Mouse (Mus musculus) myocyte (in vitro differentiated cells): ENCODE data around the gene Dnase1l3. TPM values are rescaled to one million over a fixed set of nuclear protein-coding genes. Genes with fewer than 3 reads are reported as not detected.

Experiments
- H3K27me3 ChIP-seq: one replicate; pipeline ENCODE4 v1.6.1; 2011; ENCODE audit not compliant: control insufficient read depth, insufficient read depth, insufficient read length
- H3K36me3 ChIP-seq: one replicate; pipeline ENCODE4 v1.6.1; 2011; ENCODE audit not compliant: control insufficient read depth, insufficient read depth
- H3K4me2 ChIP-seq: one replicate; pipeline ENCODE4 v1.6.1; 2011; ENCODE audit warnings: low read depth, control low read depth
- H3K4me3 ChIP-seq: one replicate; pipeline ENCODE4 v1.5.1; 2011; ENCODE audit warnings: mild to moderate bottlenecking, control low read depth, moderate library complexity
- H3K79me2 ChIP-seq: one replicate; pipeline ENCODE4 v1.6.1; 2011; ENCODE audit not compliant: control insufficient read depth, insufficient read depth
- H3ac ChIP-seq: one replicate; pipeline ENCODE4 v1.6.1; 2011; ENCODE audit not compliant: control insufficient read depth, insufficient read length
- CEBPB ChIP-seq: IDR thresholded peaks from 2 replicates; pipeline ENCODE4 v1.6.1; 2011; ENCODE audit warnings: mild to moderate bottlenecking, moderate library complexity; ENCODE audit not compliant: poor library complexity, insufficient read depth, severe bottlenecking
- E2F4 ChIP-seq: IDR thresholded peaks from one replicate; pipeline ENCODE4 v1.6.1; 2011; ENCODE audit warnings: mild to moderate bottlenecking, control low read depth, moderate library complexity; ENCODE audit not compliant: insufficient read depth
- MAX ChIP-seq: IDR thresholded peaks from one replicate; pipeline ENCODE4 v1.6.1; 2011; ENCODE audit warnings: low read depth, mild to moderate bottlenecking, control low read depth
- MYOD1 ChIP-seq, 3 experiments: IDR thresholded peaks; one replicate each; pipeline ENCODE4 v1.6.1; 2011; ENCODE audit warnings: control low read depth in 2 of 3, low read depth in 2 of 3, mild to moderate bottlenecking in 2 of 3, moderate library complexity in 1 of 3; ENCODE audit not compliant: insufficient read length in 2 of 3, control insufficient read depth in 1 of 3
- MYOG ChIP-seq, 3 experiments: IDR thresholded peaks; one replicate each; pipeline ENCODE4 v1.6.1; 2011; ENCODE audit warnings: control low read depth in 2 of 3, low read depth in 2 of 3, mild to moderate bottlenecking in 2 of 3; ENCODE audit not compliant: insufficient read length in 2 of 3, control insufficient read depth in 1 of 3, insufficient read depth in 1 of 3
- POLR2A ChIP-seq: IDR thresholded peaks from one replicate; pipeline ENCODE4 v1.6.1; 2011; ENCODE audit warnings: low read depth, mild to moderate bottlenecking, control low read depth, moderate library complexity; ENCODE audit not compliant: insufficient read length
- POLR2AphosphoS2 ChIP-seq: IDR thresholded peaks from one replicate; pipeline ENCODE4 v1.6.1; 2011; ENCODE audit warnings: low read depth, control low read depth; ENCODE audit not compliant: insufficient read length
- REST ChIP-seq: IDR thresholded peaks from one replicate; pipeline ENCODE4 v1.6.1; 2011; ENCODE audit warnings: mild to moderate bottlenecking, control low read depth, moderate library complexity; ENCODE audit not compliant: insufficient read depth, insufficient read length
- SRF ChIP-seq: IDR thresholded peaks from one replicate; pipeline ENCODE4 v1.6.1; 2011; ENCODE audit warnings: low read depth; ENCODE audit not compliant: control insufficient read depth, insufficient read length
- TCF12 ChIP-seq: IDR thresholded peaks from one replicate; pipeline ENCODE4 v1.6.1; 2011; ENCODE audit warnings: mild to moderate bottlenecking, control low read depth; ENCODE audit not compliant: poor library complexity, insufficient read depth, severe bottlenecking
- TCF3 ChIP-seq: IDR thresholded peaks from one replicate; pipeline ENCODE4 v1.6.1; 2011; ENCODE audit warnings: low read depth, control low read depth; ENCODE audit not compliant: insufficient read length
- USF1 ChIP-seq: IDR thresholded peaks from one replicate; pipeline ENCODE4 v1.6.1; 2011; ENCODE audit warnings: low read depth, mild to moderate bottlenecking, control low read depth, moderate library complexity
- polyA plus RNA-seq: library from polyadenylated mRNA; unstranded; fragments of >200 nt; fragmentation: generic; extraction: Trizol; gene quantifications from one replicate; pipeline ENCODE4 v1.2.1, GENCODE M21; 2012; ENCODE audit warnings: missing spikeins

Dnase1l3 gene
- polyA plus RNA-seq, 1 experiment = 0.86 TPM

DNA sequence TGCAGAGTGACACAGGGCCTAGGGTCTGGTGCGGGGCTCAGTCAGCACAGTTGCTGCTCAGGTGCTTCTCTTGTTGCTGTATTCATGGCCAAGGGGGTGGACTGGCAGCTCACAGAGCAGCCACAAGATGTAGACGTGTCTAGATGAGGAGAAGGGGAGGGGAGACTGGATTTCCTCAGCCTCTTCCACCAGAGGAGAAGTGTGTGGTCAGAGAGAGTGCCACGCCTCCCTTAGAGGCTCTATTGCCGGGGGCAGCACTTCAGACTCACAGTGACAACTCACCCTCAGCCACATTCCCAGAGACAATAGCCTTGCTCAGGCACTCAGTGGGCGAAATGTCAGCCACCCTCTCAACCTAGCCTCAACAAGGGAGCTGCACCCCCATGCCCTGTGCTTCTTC lies 49.1 kb downstream of the Dnase1l3 start:
- H3ac ChIP-seq = no peak overlapping the region
- TF ChIP-seq POLR2AphosphoS2 = no peak
- TF ChIP-seq MYOG (IDR thresholded peaks at IDR 0.05; ENCODE audit: control insufficient read depth in 1 of 3, insufficient read depth in 1 of 3, insufficient read length in 2 of 3, low read depth in 2 of 3) = no peak
- TF ChIP-seq USF1 = no peak
- no peak for TF ChIP-seq MYOD1 (IDR thresholded peaks at IDR 0.05; ENCODE audit: control insufficient read depth in 1 of 3, insufficient read length in 2 of 3, low read depth in 2 of 3)
- TF ChIP-seq SRF = no peak
- no peak for TF ChIP-seq REST
- TF ChIP-seq TCF3 = no peak
- no peak for TF ChIP-seq CEBPB
- TF ChIP-seq POLR2A = no peak
- no peak for TF ChIP-seq TCF12
- TF ChIP-seq MAX = no peak
- no peak for TF ChIP-seq E2F4
- no peak overlapping the region for H3K4me2 ChIP-seq
- H3K27me3 ChIP-seq = no peaks in the 10 kb centered on the region
- H3K36me3 ChIP-seq = peaks cover 69% of the 10 kb centered on the region
- no peaks in the 10 kb centered on the region for H3K79me2 ChIP-seq
- H3K4me3 ChIP-seq = no peak overlapping the region

DNA sequence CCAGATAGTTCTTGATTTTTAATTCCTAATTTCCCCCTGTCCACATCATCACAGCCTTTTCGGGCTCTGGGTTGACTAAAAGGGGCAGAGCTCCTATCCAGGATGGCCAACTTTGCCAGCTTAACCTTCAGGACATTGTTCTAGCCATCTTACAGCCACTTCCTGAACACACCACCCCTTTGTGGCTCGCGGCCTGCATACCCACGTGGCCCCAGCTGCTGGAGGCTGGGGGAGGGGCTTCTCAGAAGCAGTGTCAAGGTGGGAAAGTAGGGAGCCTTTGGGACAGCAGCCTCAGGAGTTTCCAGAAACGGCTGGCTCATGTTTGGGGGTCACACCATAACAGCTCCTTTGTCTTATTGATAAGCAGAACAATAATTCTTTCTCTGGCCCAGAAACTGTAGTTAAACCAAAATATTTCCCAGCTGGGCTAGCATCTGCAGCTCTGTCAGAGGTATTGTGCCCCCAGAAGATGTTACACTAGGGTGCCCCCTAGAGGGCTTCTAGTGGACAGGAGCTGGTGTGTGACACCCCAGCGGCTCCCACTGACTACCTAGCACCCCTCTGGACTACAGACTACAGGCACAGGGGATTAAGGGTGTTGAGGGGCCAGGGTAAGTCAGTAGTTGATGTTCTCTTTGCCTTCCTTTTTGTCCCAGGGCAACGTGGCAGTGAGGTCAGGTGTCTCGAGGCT lies 49.9 kb downstream of the Dnase1l3 start:
- H3K79me2 ChIP-seq = no peaks in the 10 kb centered on the region
- no peak overlapping the region for H3K4me2 ChIP-seq
- H3K36me3 ChIP-seq = peaks cover 77% of the 10 kb centered on the region
- peak in 1 of 3 experiments; percentile 55 for TF ChIP-seq MYOG (IDR thresholded peaks at IDR 0.05; ENCODE audit: control insufficient read depth in 1 of 3, insufficient read depth in 1 of 3, insufficient read length in 2 of 3, low read depth in 2 of 3)
- no peak for TF ChIP-seq REST
- no peak for TF ChIP-seq TCF3
- no peak for TF ChIP-seq USF1
- no peak for TF ChIP-seq POLR2AphosphoS2
- TF ChIP-seq SRF = no peak
- no peak for TF ChIP-seq POLR2A
- no peak overlapping the region for H3K4me3 ChIP-seq
- no peaks in the 10 kb centered on the region for H3K27me3 ChIP-seq
- no peak overlapping the region for H3ac ChIP-seq

- Histone ChIP-seq H3ac (no peak overlapping the region), H3K4me3 (no peak overlapping the region), H3K4me2 (no peak overlapping the region), H3K36me3 (peaks cover 74% of the 10 kb centered on the region), H3K79me2 (no peaks in the 10 kb centered on the region), H3K27me3 (no peaks in the 10 kb centered on the region)
- TF ChIP-seq MYOG (IDR thresholded peaks at IDR 0.05; ENCODE audit: control insufficient read depth in 1 of 3, insufficient read depth in 1 of 3, insufficient read length in 2 of 3, low read depth in 2 of 3) (no peak), SRF (no peak), TCF12 (no peak), REST (no peak), USF1 (no peak), TCF3 (no peak), MYOD1 (IDR thresholded peaks at IDR 0.05; ENCODE audit: control insufficient read depth in 1 of 3, insufficient read length in 2 of 3, low read depth in 2 of 3) (no peak), POLR2AphosphoS2 (no peak), MAX (no peak), POLR2A (no peak), E2F4 (no peak), CEBPB (no peak)
Observed at GRCm38 (mm10) chr14:7943801-7944135, 50.6 kb downstream of the Dnase1l3 start.

- no peak for TF ChIP-seq POLR2AphosphoS2
- TF ChIP-seq TCF3 = no peak
- peak in 1 of 3 experiments; percentile 57 for TF ChIP-seq MYOD1 (IDR thresholded peaks at IDR 0.05; ENCODE audit: control insufficient read depth in 1 of 3, insufficient read length in 2 of 3, low read depth in 2 of 3)
- peak in 1 of 3 experiments; percentile 52 for TF ChIP-seq MYOG (IDR thresholded peaks at IDR 0.05; ENCODE audit: control insufficient read depth in 1 of 3, insufficient read depth in 1 of 3, insufficient read length in 2 of 3, low read depth in 2 of 3)
- TF ChIP-seq TCF12 = no peak
- Histone ChIP-seq H3K4me2 (peak overlapping the region; percentile 10), H3K79me2 (no peaks in the 10 kb centered on the region), H3K36me3 (peaks cover 69% of the 10 kb centered on the region), H3ac (no peak overlapping the region), H3K27me3 (no peaks in the 10 kb centered on the region), H3K4me3 (no peak overlapping the region)
Observed at GRCm38 (mm10) chr14:7943101-7943800, 51.1 kb downstream of the Dnase1l3 start.

DNA sequence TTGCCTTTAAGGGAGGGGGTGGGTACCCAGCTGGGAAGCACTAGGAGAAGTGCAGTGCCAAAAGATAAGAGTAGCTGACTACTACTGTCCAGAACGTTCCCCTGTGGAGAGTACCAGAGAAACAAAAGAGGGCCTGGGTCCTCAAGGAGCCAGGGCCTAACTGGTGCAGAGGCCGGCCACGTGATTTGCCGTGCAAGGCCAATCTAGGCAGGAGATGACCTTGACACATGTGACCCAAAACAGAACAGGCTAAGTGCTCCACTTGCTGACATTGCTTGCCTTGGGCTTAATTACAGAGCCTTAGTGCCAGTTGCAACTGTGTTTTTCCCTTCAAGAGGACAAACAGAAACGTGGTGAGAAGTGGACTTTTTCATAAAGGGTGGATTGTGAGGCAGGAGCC lies 53.0 kb downstream of the Dnase1l3 start:
- Histone ChIP-seq H3K4me3 (no peak overlapping the region), H3K4me2 (no peak overlapping the region), H3K36me3 (peaks cover 71% of the 10 kb centered on the region), H3K27me3 (no peaks in the 10 kb centered on the region), H3K79me2 (no peaks in the 10 kb centered on the region), H3ac (no peak overlapping the region)
- no peak for TF ChIP-seq E2F4
- TF ChIP-seq CEBPB = no peak
- TF ChIP-seq POLR2A = no peak
- no peak for TF ChIP-seq TCF3
- no peak for TF ChIP-seq POLR2AphosphoS2
- TF ChIP-seq TCF12 = no peak
- no peak for TF ChIP-seq MYOG (IDR thresholded peaks at IDR 0.05; ENCODE audit: control insufficient read depth in 1 of 3, insufficient read depth in 1 of 3, insufficient read length in 2 of 3, low read depth in 2 of 3)
- no peak for TF ChIP-seq MAX
- no peak for TF ChIP-seq SRF
- no peak for TF ChIP-seq REST
- no peak for TF ChIP-seq MYOD1 (IDR thresholded peaks at IDR 0.05; ENCODE audit: control insufficient read depth in 1 of 3, insufficient read length in 2 of 3, low read depth in 2 of 3)
- no peak for TF ChIP-seq USF1
